Mouse (Mus musculus) neural tube, embryonic 10.5 days (tissue): ENCODE measurements at regions not wholly inside any gene's neighbourhood (a gene's known extent, or its start where the extent isn't known, plus 50 kb on each side); places are given as distances from the start of the nearest gene placed in this dataset.

ENCODE experiments used
- DNase-seq: peaks from one replicate; pipeline ENCODE4 v3.0.0-alpha.2; 2017; ENCODE audit warnings: low spot score; ENCODE audit errors: extremely low spot score

DNA sequence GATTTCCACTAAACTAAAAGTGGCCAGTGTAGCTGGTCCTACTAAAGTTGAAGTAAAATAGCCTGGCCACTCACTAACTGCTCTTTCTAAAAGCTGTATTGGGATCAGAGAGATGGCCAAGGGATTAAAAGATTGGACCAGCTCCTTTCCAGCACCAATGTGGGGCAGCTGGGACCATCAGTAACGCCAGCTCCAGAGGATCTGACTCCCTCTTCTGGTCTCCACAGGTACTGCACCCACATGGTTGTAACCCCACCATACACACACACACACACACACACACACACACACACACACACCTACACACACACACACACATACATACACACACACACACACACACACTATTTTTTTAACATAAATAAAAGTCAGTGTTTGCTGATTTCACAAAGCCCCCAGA, 122.1 kb upstream of the Topaz1 start:
- DNase-seq: no peak

DNA sequence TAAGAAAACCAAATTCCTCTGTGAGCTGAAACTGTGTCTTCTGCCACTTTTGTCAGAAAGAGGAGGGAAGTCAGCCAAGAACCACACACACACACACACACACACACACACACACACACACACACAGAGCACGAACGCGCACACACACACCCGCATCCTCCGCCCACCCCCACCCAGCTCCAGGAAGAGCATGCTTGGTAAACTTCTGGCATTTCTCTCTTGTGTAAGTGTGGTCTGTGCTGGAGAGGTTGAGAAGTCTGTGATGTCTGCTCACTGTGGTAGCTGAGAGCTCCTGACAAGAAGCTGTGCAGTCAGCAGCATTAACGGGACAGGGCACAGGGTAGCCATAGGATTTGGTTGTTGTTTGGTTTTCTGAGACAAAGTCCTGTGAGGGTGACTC, 120.8 kb upstream of the Topaz1 start:
- DNase-seq: no peak

- DNase-seq: no peak
Measured at GRCm38 (mm10) chr9:122629171-122629904, 117.8 kb upstream of the Topaz1 start.

DNA sequence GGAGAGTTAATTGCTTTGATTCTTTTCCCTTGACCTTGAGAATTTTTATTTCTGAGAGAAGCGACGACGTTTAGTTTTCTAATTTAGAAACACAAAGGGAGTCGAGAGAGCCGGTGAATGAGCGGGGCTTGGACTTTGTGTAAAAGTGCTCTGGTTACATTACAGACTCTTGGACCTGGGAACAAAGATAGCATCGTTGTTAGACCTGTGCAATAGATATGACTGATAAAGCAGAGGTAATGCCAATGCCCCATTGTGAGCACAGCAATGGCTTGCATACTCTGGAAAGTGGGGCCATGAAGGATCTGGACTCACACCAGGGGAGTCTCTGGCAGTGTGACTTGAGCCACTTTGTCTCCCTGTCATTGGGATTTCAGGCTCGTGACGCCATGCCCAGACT, 115.4 kb upstream of the Topaz1 start:
- no peak for DNase-seq

- DNase-seq: no peak
Measured at GRCm38 (mm10) chr9:122633484-122633883, 113.7 kb upstream of the Topaz1 start.

- no peak for DNase-seq
Measured at GRCm38 (mm10) chr9:122635138-122635964, 111.8 kb upstream of the Topaz1 start.

DNA sequence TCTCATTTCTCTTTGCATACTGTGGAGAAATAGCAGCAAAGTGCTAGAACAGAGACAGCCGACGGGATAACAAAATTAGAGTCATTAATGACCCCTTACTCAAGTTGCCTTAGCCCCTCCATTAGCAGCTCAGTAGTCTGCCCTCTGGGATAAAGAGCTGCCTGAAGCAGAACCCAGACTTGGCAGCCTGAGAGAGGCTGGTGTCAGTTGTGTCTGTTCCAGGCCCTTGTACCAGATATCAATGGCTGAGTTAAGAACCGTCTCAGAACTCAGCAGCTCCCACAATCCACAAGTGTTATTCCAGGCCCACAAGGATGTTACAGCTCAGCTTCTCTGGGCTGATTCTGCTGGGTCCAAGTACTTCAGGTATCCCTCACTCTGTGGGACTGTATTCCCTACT, 109.6 kb upstream of the Topaz1 start:
- DNase-seq: no peak

DNA sequence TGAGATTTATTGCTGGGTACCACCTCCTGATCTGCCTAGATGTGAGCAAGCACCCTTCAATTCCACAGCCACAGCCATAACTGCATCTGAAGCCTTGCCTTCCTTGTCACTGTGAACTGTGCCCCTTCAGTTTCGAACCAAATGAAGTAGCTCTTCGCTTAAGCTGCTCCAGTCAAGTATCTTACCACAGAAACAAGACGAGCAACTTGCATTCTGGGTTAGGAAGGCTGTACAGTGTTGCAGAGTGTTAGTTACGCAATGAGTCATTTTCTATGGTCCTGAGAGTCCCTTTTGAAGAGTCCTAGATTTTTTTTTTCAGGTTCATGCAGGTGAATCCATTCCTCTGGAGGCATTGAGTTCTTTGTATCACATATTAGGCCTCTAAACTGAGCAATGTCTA, 107.9 kb upstream of the Topaz1 start:
- no peak for DNase-seq

- DNase-seq: no peak
Measured at GRCm38 (mm10) chr9:122642913-122643312, 104.2 kb upstream of the Topaz1 start.

DNA sequence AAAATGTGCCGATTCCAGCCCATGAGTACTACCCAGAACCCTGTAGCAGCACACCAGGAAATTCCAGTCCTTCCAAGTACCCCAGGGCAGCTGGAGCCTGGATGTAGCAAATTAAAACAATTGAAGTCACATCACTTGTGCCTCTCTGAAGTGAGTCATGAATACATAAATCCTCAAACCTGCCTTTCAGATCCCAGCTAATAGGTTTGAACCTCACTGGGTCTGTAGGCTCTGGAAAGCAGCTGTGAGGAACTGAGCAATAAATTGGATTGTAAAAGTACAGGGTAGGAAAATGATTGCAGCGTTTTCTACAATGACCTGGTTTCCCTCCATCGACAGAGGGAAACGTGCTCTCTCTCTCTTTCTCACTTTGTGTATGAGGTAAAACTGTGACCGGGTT, 101.6 kb upstream of the Topaz1 start:
- DNase-seq: no peak

DNA sequence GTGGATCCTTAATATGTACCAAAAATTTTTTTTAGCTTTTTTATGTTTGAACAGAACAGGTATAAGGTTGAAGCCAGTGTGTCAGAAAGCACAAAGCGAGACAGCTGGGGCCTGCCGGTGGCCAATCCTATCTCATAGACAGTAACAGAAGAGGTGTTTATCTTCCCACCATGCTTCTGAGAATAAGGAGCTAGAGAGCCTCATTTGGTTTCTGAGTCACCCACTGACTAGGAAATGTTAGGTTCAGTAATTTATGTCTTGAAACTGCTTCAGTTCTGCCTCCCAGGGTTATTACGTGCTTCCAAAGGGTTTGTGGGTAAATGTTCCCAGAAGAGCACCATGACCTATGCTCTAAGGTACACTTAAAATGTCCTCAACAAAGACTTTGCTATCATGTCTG, 96.3 kb upstream of the Topaz1 start:
- no peak for DNase-seq

DNA sequence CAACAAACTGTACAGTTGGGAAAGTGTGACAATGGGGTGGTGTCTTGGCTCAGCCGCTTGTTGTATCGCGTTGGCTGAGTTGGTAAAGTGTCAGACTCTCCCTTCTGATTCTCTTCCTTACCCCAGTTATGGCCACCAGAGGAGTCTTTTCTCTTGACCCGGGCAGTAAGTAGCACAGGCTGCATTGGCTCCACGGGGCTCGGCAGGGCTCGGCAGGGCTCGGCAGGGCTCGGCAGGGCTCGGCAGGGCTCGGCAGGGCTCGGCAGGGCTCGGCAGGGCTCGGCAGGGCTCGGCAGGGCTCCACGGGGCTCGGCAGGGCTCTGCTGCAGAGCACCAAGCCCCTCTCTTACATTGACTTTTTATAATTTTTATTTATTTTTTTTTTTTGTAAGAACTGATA, 91.6 kb upstream of the Topaz1 start:
- no peak for DNase-seq

- no peak for DNase-seq
Measured at GRCm38 (mm10) chr9:122660050-122660449, 87.1 kb upstream of the Topaz1 start.

DNA sequence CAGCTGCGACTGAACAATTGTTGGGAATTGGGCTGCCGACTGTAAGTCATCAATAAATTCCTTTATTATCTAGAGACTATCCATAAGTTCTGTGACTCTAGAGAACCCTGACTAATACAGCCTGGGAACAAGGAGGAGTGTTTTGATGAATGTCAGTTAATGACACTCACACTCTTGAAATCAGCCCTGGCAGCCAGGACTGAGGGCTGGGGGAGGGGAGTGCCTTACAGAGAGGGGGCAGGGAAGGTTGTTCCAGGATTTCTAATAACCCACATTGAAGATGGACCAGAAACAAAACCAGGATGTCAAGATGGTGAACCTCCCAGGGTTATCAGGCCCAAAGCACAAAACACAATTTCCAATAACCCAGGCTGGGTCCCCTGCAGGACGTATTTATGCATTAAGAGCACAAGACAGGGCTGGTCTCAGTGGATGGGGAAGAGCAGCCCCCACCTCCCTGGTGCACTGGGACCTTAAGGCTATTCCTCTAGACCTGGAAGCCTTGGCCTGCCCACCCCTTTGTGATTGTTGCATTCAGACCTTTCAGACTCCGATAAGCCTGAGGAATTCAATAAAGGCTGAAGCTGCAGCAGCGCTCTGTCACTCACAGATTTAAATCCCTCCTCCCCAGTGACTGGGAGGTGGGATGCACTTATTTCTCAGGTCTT, 80.0 kb upstream of the Topaz1 start:
- DNase-seq: no peak

- no peak for DNase-seq
Measured at GRCm38 (mm10) chr9:122667646-122667981, 79.5 kb upstream of the Topaz1 start.

DNA sequence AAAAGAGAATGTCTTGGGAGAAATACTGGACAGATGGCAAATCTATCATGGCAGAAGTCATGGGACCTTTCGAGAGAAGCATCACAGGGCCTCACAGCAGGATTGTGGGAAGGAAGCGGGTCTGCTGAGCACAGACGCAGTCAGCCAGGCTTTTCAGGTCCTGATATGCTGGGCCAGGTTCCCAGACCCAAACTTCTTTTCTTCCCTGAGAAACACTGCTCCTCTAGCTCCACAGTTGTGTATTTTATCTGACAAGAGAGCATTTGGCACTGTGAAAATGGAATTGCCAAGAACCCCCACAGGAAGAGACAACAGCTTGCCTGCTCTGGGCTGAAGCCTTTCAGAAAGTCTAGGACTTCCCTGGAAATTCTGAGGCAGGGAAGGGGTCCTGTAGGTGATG, 73.4 kb upstream of the Topaz1 start:
- no peak for DNase-seq

- no peak for DNase-seq
Measured at GRCm38 (mm10) chr9:122678001-122678696, 69.0 kb upstream of the Topaz1 start.

DNA sequence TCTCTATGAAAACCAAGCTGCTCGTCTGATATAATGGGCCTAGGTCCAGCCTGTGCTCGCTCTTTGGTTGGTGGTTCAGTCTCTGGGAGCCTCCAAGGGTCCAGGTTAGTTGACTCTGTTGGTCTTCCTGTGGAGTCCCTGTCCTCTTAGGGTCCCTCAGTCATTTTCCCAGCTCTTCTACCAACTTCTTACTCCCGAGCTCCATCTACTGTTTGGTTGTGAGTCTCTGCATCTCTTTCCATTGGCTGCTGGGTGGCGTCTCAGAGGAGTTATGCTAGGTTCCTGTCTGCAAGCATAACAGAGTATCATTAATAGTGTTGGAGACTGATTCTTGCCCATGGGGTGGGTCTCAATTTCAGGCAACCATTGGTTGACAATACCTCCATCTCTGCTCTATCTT, 60.0 kb upstream of the Topaz1 start:
- DNase-seq: no peak

DNA sequence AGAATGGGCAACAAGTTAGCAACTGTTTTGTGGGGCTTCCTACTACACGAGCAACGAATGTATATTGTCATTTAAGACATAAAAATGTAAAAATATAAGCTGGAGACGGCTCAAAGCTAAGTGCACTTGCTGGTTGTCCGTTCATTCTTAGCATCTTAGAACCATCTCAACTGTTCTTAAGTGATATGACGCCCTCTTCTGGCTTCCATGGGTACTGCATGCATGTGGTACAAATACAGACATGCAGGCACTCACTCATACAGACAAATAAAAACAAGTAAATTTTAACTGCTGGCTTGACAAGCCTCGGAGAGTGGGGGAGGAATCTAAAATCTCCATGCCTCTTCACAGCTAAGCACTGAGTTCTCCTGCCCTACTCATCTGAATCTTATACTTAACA, 55.3 kb upstream of the Topaz1 start:
- no peak for DNase-seq

GRCm38 (mm10) chr9:122695724-122696123, 51.4 kb upstream of the Topaz1 start:
- no peak for DNase-seq
